Mouse (Mus musculus): ENCODE data around the gene Scarb1. TPM values are rescaled to one million over a fixed set of nuclear protein-coding genes. Genes with fewer than 3 reads are reported as not detected.
A peak's percentile ranks its signal among the peaks of the same experiment; 100 is the strongest.

The Scarb1 gene
- polyA plus RNA-seq, 1 experiment from 2014 or later: 87.1 TPM

DNA sequence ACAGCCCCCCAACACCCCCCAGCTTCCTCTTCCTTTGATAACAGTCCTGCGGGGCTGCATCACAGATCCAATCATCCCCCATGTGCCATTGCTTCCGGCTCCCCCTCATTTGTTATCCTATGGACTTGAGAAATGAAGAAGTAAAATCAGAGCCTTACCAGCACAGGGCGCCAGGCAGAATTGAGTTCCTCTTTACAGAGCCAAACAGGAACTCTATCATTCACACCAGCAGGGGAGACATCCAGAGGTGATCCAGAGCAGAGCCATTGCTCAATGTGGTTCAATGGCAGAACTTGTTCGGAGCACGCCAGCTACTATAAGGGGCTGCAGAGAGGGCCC lies 17.3 kb upstream of the Scarb1 start:
- no peak overlapping the region for H3K27ac ChIP-seq
- no peaks in the 10 kb centered on the region for H3K9me3 ChIP-seq (replicated peaks)
- WGBS (ENCODE audit: insufficient replicate concordance): 20% methylated on average over 5 of the region's 5 CpGs
- peak overlapping the region; percentile 41 for H3K4me2 ChIP-seq
- peaks cover 25% of the 10 kb centered on the region for H3K4me1 ChIP-seq
- no peaks in the 10 kb centered on the region for H3K36me3 ChIP-seq
- H3K4me3 ChIP-seq: no peak overlapping the region
- peak; percentile 40; the same call in 1 of the 2 replicates for ATAC-seq
- no peak overlapping the region for H3K9ac ChIP-seq
- H3K27me3 ChIP-seq (replicated peaks): no peaks in the 10 kb centered on the region

DNA sequence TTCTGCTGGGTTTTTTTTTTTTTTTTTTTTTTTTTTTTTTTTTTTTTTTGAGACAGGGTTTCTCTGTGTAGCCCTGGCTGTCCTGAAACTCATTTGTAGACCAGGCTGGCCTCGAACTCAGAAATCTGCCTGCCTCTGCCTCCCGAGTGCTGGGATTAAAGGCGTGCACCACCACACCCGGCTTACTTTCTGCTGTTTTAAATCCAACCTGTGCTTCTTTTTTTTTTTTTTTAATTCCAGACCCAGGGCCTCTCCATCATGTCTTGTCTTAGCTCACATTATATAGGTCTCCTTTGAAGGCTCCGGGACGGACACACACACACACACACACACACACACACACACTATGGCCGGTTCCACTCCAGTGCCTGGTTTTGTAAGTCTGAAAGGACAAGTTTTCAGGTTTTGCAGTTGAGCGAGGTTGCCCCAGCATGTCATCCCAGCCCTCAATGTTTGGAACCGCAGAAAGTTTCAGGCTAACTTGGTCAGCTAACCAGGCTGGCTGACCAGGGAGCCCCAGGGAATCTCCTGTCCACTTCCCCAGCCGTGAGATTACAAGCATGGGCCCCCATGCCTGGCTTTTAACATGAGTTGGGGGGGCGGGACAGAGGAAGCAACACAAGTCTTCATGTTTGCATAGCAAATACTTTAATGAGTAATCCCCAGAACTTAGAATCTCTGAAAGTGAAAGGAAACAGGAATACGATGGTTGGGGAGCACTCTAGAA lies 16.8 kb upstream of the Scarb1 start:
- Histone ChIP-seq H3K27me3 (replicated peaks) (no peaks in the 10 kb centered on the region), H3K9me3 (replicated peaks) (no peaks in the 10 kb centered on the region), H3K27ac (peak overlapping the region; percentile 41), H3K4me3 (no peak overlapping the region), H3K4me1 (peaks cover 25% of the 10 kb centered on the region), H3K4me2 (peak overlapping the region; percentile 41), H3K9ac (no peak overlapping the region), H3K36me3 (no peaks in the 10 kb centered on the region)
- ATAC-seq: no peak
- 52% methylated on average over 12 of the region's 12 CpGs for WGBS (ENCODE audit: insufficient replicate concordance)

DNA sequence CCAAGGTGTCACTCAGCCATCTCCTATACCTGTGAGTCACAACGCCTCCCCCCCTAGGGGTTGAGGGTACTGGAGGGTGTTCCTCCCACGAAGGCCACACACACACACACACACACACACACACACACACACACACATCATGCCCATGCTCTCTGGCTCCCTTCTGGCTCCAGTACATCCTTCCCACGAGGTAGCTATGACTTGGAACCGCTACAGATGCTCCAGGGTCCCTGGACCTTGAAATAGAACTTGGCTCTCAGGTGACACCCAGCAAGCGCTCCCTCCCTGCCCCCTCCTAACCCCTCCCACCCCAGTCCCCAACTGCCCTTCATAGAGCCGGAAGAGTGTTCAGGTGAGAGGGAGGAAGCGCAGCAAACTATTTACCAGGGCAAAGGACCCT lies 14.8 kb upstream of the Scarb1 start:
- Histone ChIP-seq H3K4me1 (peaks cover 31% of the 10 kb centered on the region), H3K27ac (no peak overlapping the region), H3K27me3 (replicated peaks) (no peaks in the 10 kb centered on the region), H3K36me3 (no peaks in the 10 kb centered on the region), H3K4me2 (no peak overlapping the region), H3K4me3 (no peak overlapping the region), H3K9ac (no peak overlapping the region), H3K9me3 (replicated peaks) (no peaks in the 10 kb centered on the region)
- ATAC-seq: no peak
- 34% methylated on average over 7 of the region's 7 CpGs for WGBS (ENCODE audit: insufficient replicate concordance)

DNA sequence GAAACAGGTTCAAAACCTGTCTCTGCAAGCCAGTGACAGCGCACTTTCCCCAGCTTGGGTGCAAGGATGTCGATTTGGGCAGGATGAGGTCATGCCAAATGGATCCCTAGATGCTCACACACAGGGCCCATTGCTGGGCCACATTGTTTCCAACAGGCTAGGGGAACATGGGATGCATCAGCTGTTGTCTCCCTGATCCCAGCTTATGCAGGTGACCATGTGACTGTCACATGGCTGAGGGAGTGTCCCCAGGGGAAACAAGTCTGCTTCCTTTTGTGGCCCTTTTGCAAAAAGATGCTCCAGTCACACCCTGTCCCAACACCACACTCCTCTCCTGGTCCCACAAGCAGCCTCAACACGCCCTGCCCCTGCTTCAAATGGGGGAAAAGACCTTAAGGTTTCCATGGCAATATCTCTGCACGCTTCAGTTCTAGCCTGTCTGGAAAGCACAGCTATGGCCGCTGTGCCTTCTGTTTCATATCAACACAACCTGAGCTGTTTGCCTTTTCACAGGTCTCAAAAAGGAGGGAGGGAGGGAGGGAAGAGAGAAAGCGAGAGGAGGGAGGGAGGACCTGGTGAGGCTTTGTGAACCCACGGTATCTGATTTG lies 14.1 kb upstream of the Scarb1 start:
- 58% methylated on average over 7 of the region's 7 CpGs for WGBS (ENCODE audit: insufficient replicate concordance)
- H3K27ac ChIP-seq: no peak overlapping the region
- no peak for ATAC-seq

DNA sequence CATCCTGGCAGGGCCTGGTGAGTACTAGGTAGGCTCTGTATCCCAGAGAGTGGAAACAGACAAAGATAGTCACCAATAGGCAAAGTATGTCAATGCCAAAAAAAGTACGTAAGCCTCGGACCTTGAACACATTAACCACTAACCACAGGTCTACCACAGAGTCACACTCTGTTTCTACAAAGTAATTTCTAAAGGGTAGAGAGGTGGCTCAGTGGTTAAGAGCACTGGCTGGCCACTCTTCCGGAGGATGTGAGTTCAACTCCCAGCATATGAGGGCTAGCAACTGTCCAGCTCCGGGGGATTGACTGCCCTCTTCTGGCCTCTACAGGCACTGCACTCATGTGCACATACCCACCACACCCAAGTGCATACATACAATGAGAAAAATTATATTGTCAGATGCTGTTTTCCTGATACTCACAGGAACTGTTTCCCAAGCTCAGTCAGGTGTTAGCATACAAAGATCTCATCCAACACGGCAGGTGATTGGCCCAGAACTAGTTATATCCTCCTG lies 11.9 kb upstream of the Scarb1 start:
- H3K36me3 ChIP-seq: no peaks in the 10 kb centered on the region
- no peaks in the 10 kb centered on the region for H3K27me3 ChIP-seq (replicated peaks)
- ATAC-seq: no peak
- no peak overlapping the region for H3K9ac ChIP-seq
- 76% methylated on average over 5 of the region's 5 CpGs for WGBS (ENCODE audit: insufficient replicate concordance)
- no peaks in the 10 kb centered on the region for H3K9me3 ChIP-seq (replicated peaks)
- H3K4me3 ChIP-seq: no peak overlapping the region
- no peak overlapping the region for H3K27ac ChIP-seq
- H3K4me1 ChIP-seq: peaks cover 29% of the 10 kb centered on the region
- H3K4me2 ChIP-seq: no peak overlapping the region

More for the DNA sequence above, 14.1 kb upstream of the Scarb1 start:
- H3K9me3 ChIP-seq (replicated peaks): no peaks in the 10 kb centered on the region
- H3K4me3 ChIP-seq: no peak overlapping the region
- H3K27me3 ChIP-seq (replicated peaks): no peaks in the 10 kb centered on the region
- peaks cover 31% of the 10 kb centered on the region for H3K4me1 ChIP-seq
- H3K4me2 ChIP-seq: no peak overlapping the region
- H3K36me3 ChIP-seq: no peaks in the 10 kb centered on the region
- H3K9ac ChIP-seq: no peak overlapping the region

DNA sequence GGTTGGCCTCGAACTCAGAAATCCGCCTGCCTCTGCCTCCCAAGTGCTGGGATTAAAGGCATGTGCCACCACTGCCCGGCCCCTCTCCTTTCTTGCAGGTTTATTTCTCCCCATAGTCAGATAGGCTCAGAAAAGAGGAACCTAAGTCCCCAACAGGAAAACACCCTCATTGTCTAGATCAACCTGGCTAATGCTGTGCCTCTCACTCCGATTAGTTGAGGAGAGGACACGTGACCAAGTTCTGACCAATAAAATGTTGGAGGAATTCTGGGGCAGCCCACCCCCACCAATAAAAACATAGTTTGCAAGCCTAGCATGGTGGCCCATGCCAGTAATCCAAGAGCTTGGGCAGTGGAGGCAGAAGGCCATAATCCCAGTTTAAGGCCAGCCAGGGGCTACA lies 11.0 kb upstream of the Scarb1 start:
- WGBS (ENCODE audit: insufficient replicate concordance): 33% methylated on average over 5 of the region's 5 CpGs
- Histone ChIP-seq H3K4me1 (peaks cover 29% of the 10 kb centered on the region), H3K36me3 (no peaks in the 10 kb centered on the region), H3K9ac (no peak overlapping the region), H3K4me2 (no peak overlapping the region), H3K9me3 (replicated peaks) (no peaks in the 10 kb centered on the region), H3K27me3 (replicated peaks) (no peaks in the 10 kb centered on the region), H3K27ac (no peak overlapping the region), H3K4me3 (no peak overlapping the region)
- ATAC-seq: no peak

DNA sequence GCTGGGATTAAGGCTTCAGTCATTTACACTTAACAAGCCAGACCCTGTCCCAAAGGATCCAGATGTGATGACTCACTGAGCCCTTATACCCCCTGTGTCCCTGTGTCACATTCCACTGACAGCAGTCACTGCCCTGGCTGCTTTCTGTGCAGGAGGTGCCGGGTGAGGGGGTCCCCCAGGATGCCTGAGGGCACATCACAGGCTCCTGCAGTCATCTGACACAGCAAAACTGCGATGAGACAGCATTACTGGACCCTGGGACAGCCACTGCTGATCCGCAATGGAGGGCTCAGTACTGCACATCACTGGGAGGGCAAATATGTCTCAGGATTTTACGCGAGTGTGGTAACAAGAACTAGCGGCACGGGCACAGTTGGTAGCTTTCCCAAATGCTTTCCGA lies 10.2 kb upstream of the Scarb1 start:
- Histone ChIP-seq H3K4me2 (no peak overlapping the region), H3K4me1 (peaks cover 28% of the 10 kb centered on the region), H3K9me3 (replicated peaks) (no peaks in the 10 kb centered on the region), H3K27me3 (replicated peaks) (no peaks in the 10 kb centered on the region), H3K9ac (no peak overlapping the region), H3K27ac (no peak overlapping the region), H3K4me3 (no peak overlapping the region), H3K36me3 (no peaks in the 10 kb centered on the region)
- no peak for ATAC-seq
- WGBS (ENCODE audit: insufficient replicate concordance): 75% methylated on average over 8 of the region's 8 CpGs

DNA sequence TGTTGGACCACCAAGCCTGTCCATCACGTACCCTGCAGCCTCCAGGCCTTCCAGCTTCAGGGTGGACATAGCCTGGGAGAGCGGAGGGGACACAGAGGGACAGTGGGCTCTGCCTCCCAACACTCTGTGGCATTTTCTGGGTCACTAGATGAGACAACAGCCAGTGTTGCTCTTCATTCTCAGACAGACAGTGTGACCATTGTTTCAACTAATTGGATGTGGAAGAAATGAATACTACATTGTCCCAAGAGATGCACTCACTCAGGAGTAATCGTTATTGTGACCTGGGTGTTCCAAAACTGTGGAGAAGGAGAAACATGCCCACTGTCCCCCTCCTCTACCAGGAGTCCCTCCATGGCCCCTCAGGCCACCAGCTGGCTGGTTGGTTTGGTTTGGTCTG lies 8.5 kb upstream of the Scarb1 start:
- Histone ChIP-seq H3K27ac (no peak overlapping the region), H3K4me3 (no peak overlapping the region), H3K9me3 (replicated peaks) (no peaks in the 10 kb centered on the region), H3K4me2 (no peak overlapping the region), H3K9ac (no peak overlapping the region), H3K4me1 (peaks cover 17% of the 10 kb centered on the region), H3K36me3 (no peaks in the 10 kb centered on the region), H3K27me3 (replicated peaks) (no peaks in the 10 kb centered on the region)
- no peak for ATAC-seq
- WGBS (ENCODE audit: insufficient replicate concordance): 78% methylated on average over 3 of the region's 3 CpGs

DNA sequence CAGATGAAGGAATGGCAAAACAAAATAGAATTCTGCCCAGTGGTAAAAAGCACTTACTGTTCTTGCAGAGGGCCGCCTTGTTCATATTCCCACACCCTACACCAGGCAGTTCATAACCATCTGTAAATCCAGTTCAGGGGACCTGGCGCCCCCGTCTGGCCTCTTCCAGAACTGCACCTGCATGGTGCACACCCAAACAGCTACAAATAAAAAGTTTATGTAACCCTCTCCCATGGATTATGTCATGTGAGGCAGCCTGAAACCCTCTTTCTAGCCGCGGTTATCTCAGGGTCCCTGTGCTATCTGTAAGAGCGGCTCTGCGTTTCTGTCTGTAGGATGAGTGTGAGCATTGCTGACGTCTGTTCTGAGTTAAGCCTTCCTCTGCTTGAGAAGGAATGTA lies 7.6 kb upstream of the Scarb1 start:
- no peaks in the 10 kb centered on the region for H3K27me3 ChIP-seq (replicated peaks)
- peaks cover 17% of the 10 kb centered on the region for H3K4me1 ChIP-seq
- H3K4me3 ChIP-seq: no peak overlapping the region
- no peak overlapping the region for H3K9ac ChIP-seq
- H3K36me3 ChIP-seq: no peaks in the 10 kb centered on the region
- H3K9me3 ChIP-seq (replicated peaks): no peaks in the 10 kb centered on the region
- 11% methylated on average over 8 of the region's 8 CpGs for WGBS (ENCODE audit: insufficient replicate concordance)
- H3K4me2 ChIP-seq: no peak overlapping the region
- H3K27ac ChIP-seq: no peak overlapping the region
- ATAC-seq: peak; percentile 66

DNA sequence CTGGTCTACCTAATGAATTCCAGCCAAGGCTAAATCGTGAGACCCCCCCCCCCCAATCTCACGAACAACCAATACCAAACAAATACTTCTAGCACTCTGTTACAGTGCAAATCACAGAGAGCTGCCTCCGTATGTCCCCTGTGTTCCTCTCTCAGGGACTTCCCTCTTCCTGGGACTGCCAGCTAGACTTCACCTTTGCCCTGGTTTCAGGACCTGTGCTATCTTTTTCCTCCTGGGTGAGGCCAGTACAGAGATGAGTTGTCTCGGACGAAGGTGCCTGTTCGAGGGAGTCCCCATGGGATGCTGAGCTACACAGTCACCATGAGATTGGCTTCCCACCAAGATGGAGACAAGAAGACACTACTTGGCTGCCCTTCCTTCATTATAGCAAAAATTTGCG lies 7.2 kb upstream of the Scarb1 start:
- Histone ChIP-seq H3K4me3 (no peak overlapping the region), H3K4me2 (no peak overlapping the region), H3K27me3 (replicated peaks) (no peaks in the 10 kb centered on the region), H3K36me3 (no peaks in the 10 kb centered on the region), H3K27ac (no peak overlapping the region), H3K4me1 (peaks cover 17% of the 10 kb centered on the region), H3K9me3 (replicated peaks) (no peaks in the 10 kb centered on the region), H3K9ac (no peak overlapping the region)
- peak; percentile 16; the same call in 1 of the 2 replicates for ATAC-seq
- WGBS (ENCODE audit: insufficient replicate concordance): 33% methylated on average over 7 of the region's 7 CpGs

DNA sequence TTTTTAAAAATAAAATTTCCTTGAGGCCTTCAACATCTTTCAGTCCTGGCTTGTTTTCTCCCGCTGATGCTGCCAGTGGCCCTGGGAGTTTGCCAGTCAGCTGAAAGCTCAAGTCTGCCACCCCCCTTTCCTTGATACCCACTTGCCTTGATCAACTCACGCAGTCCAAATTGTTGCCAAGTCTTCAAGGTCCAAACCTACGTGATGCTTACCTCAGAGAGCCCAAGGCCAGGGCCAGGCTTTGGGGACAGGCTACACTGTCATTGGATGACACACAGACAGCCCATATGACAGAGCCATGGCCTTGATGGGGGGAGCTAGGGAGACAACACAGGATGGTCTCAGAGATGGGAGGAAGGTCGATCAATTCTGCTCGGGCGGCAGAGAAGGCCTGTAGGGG lies 3.4 kb upstream of the Scarb1 start:
- Histone ChIP-seq H3K9ac (no peak overlapping the region), H3K36me3 (no peaks in the 10 kb centered on the region), H3K9me3 (replicated peaks) (no peaks in the 10 kb centered on the region), H3K27me3 (replicated peaks) (no peaks in the 10 kb centered on the region), H3K4me1 (peaks cover 41% of the 10 kb centered on the region), H3K4me3 (no peak overlapping the region), H3K27ac (no peak overlapping the region), H3K4me2 (no peak overlapping the region)
- 84% methylated on average over 6 of the region's 6 CpGs for WGBS (ENCODE audit: insufficient replicate concordance)
- ATAC-seq: no peak

DNA sequence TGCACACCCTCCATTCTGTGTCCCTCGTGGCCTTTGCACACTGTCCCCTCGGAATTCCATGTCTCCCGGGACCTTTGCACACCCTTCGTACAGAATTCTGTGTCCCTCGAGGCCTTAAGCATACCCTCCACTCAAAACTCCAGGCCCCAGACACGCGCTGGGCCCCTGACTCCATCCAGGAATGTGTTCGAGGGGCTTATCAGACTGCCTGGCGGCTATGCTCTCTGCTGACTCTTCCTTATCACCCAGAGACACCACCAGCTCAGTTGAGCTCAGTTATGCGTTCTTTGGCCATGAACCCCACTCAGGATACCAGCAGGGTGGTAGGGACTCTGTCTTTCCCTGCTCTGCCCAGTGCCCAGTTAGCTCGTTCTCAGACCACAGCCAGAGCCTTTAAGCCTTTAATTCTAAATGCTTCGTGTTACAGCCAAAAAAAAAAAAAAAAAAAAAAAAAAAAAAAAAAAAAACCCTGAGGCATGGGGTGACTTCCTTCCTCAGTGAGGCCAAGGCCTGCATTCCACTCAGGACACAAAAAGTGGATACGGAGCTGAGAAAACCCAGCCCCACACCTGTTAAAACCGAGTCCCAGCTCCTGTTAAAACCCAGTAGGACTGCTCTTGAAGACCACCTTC lies 681 bp upstream of the Scarb1 start:
- ATAC-seq: peak; percentile 78

More for the DNA sequence above, 681 bp upstream of the Scarb1 start:
- Histone ChIP-seq H3K27me3 (replicated peaks) (no peaks in the 10 kb centered on the region), H3K4me2 (peak overlapping the region; percentile 94), H3K4me1 (peaks cover 58% of the 10 kb centered on the region), H3K36me3 (peaks cover 12% of the 10 kb centered on the region), H3K9me3 (replicated peaks) (no peaks in the 10 kb centered on the region), H3K27ac (peak overlapping the region; percentile 97), H3K9ac (peak overlapping the region; percentile 87), H3K4me3 (peak overlapping the region; percentile 86)
- 9% methylated on average over 14 of the region's 14 CpGs for WGBS (ENCODE audit: insufficient replicate concordance)
